Mouse (Mus musculus) cerebellum, adult 9-10 months (tissue): ENCODE data around the gene Inava.

Experiments
- DNase-seq: peaks from one replicate; pipeline ENCODE4 v3.0.0; 2022

Inava gene

DNA sequence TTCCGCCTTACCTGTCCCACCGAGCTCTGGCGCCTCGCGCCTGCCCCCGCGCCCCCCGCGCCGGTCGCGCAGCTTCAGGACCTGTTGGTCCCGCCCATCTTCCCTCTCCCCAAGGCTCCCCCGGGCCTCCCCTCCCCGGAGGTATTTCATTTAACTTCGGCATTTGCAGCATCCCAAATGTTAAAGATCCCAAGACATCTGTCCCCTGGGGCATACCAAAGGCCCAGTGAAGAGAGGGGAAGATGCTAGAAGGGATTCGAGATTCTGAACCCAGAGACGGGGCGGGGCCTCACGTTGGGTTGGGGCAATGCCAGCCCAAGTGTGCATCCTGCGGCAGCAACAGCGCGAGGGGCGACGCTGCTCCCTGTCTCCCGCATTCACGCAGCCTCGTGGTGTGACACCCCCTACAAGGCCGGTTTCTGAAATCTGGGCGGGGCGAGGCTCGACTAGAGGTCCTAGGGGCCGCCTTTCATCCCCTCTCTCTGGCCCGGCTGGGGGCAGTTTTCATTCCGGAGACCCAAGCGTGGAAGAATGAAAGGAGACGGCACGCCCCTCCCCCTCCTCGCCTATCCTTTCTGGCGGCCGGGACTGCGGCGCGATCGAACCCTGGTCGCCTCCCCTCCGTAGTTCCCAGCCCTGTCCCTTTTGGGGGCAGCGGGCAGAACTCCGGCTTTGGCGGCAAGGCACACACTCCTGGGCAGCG is at the start of gene Inava:
Gene Inava, minus strand, starts transcription at position 373 of the 703 bp plus-strand sequence.
- peak; percentile 25 for DNase-seq

DNA sequence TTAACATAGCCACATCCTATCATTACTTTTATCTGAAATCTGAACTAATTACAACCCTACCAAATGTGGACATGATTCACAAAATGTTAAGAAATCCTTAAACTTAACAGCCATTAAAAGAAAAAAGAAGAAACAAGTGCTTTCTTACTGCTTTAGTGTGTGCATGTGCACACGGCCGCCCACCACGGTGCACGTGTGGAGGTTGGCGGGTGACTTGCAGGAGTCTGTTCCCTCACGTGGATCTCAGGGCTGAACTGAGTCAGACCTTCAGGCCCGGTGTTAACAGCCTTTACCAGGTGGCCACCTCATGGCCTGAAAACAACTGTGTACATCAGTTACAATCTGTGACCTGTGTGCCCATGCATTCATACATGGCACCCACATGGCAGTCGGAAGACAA is 43.3 kb upstream of the Inava start:
- no peak for DNase-seq

DNA sequence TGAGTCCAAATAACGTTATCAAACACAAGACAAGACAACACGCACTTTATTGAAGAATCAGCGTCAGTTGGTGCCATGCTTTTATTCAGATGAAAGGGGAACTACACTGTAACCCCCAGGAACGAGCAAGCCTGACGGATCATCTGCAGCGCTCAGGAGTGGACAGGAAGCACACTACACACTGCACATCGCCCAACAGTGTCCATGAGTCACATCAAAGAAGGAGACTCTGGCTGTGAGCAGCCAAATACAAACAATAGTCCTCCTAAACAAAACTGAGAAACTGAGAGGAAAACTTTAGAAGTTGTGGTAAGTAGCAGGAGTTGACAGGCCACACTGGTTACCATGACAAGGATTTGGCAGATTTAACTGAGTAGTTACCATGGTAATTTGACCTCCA is 34.2 kb upstream of the Inava start:
- DNase-seq: no peak

DNA sequence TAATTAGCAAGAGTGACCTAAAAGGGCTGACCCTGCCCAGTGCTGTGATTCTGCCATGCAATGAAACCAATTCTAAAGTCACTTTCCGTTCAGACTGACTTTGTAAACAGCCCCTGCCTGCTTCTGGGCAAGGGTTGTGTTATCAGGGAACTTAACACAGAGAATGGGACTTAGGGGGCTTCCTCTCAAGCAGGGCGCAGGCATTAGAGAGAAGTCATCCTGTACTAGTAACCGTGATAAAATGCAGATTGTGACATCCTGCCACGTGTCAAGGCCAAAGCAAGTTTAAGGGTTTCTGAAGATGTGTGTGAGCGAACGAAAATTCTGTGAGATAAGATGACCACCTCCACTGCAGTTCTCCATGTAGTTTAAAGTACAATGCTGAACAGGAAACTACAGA is 32.1 kb upstream of the Inava start:
- no peak for DNase-seq

DNA sequence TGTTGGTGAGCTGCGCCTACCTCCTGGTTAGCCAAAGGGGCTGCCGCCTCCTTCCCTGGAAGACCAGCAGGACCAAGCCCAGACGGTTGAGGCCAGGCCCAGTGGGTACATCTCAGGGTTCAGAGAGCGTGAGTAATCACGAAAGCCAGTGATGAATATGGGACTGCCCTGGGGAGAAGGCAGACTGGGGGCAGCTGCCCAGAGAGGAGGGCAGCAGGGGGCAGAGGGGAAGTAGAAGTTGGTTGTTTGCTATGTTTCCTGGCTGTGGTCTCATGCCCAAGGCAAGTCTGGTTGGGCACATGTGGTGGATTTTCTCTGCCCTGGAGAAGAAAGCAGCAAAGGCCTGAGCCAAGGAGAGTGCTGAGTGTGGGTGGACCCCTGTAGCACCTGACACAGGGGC is 29.3 kb upstream of the Inava start:
- no peak for DNase-seq

DNA sequence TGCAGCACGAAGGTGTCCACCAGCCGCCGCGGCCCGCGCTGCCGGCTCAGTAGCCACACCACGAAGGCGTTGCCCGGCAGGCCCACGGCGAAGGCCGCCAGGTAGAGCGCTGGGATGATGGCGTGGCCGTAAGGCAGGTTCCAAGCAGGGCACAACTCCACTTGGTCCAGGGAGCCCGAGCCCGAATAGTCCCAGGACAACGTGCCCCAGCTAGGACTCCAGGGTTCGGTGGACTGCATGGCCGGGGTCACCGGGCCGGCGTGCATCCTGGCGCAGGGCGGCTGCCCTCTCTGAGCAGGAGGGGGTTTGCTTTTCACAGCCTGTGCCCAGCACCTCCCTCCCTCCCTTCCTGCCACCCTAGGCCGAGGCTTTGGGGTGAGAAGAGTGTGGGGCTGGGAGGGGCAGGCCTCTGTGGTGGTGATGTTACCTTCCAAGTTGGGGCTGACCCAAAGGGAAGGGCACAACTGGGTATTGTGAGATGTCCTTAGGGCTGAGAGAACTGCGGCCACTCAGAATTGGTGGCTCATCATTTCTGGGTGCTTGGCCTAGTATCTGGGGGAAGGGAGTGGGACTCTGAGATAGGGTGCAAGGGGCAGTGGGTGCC is 26.7 kb upstream of the Inava start, which contains the start of gene Gpr25:
Gene Gpr25, minus strand, starts transcription at position 239 of the 604 bp plus-strand sequence.
- DNase-seq: peak; percentile 55

DNA sequence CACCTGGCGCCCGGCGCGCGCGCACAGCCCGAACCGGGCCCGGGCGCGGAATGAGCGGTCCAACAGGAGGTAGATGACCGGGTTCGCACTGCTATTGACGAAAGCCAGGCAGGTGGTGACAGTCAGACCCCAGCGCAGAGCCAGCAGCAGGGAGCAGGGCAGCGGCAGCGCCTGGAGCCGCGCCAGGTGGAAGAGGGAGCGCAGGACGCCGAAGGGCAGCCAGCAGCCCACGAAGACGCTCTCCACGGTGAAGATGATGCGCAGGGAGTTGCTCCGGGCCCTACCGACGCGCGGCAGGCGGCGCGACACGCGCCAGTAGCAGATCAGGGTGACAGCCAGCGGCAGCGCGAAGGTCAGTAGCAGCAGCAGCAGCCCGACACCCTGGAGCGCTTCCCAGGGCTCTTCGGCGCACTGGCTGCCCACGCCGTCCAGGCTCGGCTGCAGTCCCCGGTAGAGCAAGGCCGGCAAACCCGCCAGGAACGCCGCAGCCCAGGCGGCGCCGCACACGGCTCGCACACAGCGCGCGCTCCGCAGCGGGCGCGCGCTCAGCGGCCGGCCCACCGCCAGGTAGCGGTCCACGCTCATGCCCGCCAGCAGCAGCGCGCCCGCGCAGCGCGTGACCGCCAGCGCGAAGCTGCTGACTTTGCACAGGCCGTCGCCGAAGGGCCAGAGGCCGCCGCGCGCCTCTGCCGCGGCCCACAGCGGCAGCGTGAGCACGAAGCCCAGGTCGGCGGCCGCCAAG is 26.0 kb upstream of the Inava start:
- peak; percentile 88 for DNase-seq

DNA sequence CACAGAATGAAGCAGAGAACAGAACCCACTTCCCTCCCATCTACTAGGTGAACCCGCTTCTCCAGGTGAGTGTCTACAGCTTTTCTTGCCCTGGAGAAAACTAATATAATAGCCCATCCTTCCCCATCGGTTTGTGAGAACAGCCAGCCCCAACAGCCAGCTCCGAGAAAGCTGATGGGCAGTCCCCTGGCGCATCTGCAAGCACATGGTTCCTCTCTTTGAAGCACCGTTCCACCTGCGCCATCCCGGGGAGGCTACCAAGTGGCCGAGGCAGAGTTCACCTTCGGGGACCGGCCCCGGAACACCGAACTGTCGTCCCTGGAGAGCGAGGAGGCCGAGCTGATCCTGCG is 25.5 kb upstream of the Inava start:
- no peak for DNase-seq

DNA sequence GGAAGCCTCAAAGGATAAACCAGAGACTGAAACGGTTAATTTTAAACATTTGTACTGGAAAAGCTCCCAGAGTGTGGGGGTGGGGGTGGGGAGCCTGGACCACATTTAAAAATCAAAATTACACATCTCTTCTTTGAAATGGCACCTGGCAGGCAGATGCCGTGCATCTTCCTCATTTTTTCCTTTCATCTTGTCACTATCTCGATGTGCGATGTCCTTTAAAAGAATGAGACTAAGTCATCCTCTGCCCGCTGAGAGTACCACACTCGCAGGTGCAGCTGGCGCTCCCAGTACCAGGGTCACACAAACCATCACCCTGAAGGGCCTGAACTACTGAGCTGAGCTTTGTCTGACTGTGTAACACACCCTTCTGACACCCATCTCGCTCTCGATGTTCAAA is 24.4 kb upstream of the Inava start:
- no peak for DNase-seq

DNA sequence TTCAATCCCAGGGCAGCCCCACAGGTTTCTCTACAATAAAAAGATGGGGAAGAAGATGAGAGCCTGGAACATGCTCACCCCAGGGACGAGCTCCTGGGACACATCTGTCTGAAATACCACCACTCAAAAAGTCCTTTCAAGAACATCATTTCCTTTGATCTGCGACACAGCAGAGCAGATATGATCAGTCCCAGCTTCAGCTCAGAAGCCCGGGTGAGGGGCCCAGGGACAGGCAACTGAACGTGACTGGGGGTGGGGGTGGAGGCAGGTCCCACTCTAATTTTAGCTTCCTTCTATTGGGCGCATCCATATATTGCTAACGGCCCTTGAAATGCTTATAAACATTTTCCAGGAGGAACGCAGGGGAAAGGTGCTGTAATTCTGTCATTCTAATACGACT is 21.6 kb upstream of the Inava start:
- DNase-seq: no peak

DNA sequence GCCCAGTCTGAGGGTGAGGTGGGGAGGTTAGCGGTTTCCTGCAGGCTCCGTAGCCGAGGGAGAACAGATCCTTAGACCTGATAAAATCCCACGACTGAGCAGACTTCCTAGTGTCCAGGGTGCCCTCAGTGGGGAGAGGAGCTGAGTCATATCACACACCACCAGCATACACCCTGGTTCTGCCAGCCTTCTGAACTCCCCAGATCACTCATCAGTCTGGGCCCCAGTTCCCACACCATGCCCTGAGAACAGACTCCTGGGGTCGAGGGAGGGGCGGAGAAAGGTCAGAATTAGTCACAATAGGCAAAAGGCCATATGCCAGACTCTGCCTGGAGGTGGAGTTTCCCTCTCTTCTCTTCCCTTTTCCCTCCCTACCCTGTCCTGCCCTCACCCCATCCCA is 21.1 kb upstream of the Inava start:
- no peak for DNase-seq

DNA sequence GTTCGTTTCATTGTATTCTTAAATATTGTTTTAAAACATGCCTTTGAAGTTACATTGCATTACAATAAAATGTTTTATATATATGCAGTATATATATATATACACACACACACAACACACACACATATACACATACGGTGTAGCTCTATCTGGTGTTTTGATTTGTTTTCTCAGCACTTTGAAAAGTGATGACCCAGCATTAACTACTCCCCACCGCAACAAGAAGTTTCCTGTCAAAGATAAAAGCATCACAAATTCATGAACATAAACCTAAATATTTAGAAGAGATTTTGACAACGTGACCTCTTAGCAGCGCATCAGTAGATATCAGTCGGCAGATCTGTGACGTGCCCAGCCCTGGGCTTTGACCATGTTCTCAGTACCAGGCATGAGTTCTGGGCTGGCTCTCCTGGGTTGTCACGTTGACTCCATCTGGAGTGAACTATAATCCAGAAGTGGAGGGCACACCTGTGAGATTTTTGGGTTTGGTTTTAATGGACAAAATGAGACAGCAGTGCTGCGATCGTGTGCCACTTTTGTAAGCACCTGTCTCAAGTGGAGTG is 20.5 kb upstream of the Inava start:
- no peak for DNase-seq

DNA sequence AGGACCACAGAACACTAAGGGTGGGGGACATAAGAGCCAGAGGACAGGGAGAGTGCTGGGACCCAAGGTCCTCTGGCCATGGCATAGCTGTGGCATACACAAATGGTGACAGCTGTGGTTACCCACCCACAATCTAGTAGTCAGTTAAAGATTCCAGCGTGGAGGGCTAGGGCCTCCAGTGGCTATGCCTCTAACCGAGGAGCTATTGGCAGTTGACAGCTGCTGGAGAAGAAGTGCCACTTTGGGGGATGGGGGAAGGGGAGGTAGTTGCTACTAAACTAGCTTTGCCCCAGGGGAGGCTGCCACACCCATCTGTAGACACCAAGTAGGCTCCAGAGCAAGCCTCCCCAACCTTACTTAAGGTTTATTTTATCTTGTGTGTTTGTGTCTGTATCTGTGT is 19.4 kb upstream of the Inava start:
- no peak for DNase-seq

DNA sequence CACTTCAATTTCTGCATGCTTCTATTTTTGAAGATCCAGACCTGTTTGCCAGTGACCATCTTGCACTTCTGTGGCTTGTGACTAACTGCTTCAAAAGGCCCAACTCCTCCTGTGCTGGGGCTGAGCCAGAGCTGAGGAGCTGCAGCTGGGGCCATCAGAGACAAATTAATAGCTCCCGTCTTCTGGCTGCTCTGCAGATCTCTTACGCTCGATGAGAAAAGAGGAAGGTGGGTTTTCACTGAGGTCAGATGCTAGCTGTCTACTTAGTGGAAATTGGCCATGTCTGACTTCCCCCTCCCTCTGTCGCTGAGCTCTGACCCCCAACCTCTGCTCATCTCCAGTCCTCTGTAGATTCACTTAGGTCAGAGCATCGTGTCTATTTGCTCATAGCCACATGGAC is 15.6 kb upstream of the Inava start:
- no peak for DNase-seq

DNA sequence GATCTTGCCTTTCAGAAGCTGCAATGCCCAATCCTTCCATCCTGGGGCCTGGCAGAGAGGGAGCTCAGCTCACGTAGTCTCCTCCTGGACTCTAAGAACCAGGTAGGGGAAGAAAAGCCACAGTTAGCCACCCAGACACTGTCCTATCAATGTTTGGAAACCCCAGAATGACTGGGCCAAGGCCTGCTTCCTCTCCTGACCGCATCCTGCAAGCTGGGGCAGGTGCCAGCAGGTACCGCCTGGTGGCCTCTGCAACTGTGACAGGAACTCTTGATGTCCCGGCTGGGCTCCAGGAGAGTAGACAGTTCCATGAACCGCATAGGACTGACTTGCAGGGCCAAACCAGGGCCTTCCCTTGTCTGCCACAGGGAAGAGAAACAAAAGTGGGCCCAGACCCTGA is 13.3 kb upstream of the Inava start:
- no peak for DNase-seq

DNA sequence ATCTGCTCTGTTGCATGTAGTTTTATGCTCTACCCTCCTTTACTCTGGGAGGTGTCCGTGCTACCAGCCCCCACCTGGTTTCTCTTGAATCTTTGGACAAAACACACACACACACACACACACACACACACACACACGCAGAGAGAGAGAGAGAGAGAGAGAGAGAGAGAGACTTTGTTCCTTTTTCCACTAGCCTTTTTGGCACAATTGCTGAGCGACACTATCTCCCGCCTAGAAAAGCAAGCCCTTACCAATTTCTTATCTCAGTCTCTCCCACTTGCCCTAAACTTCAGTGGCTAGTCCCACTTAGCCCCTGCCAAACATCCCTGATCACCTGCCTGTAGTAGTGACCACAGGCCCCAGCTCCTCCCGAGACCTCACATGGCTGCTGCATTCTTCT is 10.4 kb upstream of the Inava start:
- no peak for DNase-seq

DNA sequence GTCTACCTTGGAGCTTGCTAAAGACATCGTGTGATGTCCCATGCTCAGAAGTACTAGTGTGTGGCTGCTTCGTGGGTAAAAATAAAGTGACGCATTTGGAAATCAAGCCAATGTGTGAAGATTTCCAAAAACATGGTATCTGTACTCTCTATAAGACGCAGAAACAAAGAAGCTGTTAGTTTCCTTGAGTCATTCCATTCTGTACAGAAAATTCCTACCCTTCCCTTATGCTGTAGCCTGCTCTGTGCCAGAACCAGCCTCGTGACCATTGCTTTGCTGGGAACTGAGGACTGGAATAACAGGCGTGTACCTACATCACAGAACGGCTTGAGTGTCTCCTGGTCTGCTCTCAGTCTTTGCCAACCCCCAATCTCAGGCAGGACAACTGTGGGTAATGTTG is 7.7 kb upstream of the Inava start:
- no peak for DNase-seq

DNA sequence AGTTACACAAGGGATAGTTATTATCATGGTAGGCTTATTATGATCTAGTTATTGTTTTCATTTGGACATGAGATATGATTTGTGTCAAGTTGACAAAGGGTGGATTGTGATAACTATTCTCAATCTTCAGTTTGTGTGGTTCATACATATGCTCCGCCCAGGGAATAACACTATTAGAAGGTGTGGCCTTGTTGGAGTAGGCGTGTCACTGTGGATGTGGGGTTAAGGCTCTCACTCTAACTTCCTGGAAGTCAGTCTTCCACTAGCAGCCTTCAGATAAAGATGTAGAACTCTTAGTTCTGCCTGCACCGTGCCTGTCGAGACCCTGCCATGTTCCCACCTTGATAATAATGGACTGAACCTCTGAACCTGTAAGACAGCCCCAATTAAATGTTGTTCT is 4.4 kb upstream of the Inava start:
- DNase-seq: no peak

DNA sequence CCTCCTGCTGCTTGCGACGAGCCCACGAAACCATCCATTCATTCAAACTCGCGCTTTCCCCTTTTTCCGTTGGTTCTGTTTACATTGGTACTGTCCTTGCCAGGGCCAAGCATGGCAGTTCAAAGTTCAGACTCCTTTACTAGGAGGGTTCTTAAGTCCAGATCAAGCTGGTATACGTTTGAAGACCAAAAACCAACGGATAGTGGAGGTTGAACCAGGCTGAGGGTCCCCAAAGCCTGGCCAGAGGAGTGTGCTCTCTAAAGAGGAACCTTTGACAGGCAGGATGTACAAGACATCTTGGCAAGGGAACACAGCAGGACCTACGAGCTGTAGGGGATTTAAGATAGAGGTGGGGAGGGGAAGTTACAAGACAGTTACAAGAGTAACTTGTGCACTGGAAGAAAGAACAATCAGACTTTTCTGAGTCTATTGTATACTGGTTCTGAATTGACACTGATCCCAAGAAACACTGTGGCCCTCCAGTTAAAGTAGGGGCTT is 580 bp upstream of the Inava start:
- no peak for DNase-seq

DNA sequence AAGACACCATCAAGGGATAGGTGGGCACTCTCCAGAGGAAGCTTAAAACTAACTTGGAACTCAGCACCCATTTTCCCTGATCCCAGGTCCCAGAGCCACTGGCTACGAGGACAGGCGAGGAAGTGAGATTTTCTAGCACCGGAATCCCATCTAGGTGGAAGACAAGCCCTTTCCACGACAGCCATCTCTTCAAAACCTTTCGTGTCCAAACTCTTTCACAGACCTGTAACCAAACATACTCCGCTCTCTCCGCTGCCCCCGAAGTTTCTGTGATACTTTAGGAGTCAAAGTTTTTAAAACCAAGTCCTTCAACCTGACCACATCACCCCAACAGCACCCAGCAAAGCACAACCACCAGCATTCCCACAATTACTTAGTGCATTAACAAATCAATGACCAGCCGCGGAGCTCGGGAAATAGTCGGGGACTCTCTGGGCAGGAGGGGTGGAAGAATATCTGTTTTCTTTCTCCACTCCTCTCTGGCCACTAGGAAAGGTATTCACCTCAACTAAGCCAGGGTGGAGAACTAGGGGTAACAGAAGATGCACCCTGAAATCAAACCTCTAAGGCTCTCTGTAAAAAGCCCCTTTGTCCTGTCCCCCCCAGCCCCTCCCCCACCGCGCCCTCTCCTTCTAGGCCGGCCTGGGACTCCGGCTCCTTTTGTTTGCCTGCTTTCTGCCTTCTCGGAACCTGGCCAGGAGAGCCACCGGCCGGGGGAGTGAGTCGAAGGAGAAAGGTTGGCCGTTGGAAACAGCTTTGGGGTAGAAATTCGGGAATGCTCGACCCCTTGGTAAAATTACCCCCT is 876 bp downstream of the Inava start:
- DNase-seq: no peak

DNA sequence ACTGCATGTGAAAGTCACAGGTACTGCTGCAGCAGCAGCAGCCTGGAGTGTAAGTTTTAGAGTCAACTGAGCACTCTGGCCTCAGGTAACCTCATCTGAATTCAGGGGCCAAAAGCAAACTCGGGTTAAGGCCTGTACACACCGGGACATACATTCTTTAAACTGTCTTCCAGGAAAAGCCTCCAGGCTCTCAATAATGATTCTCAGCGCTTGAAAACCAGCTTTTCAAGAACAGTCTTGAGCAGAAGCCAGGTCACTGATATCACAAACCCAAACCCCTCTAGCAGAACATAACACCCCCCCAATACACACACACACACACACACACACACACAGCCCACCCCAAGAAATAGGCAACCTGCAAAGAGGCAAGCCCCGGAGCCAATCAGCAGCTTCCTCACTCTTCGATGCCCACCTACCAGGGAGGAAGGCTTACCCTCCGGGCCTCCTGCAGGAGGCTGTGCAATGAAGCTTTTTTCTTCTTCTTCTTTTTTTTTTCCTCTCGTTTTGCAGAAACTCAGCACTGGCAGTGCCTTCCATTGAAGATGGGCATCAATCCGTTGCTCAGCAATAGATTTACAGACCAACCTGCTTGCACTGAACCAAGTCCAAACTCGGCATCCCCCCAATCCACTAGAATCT is 1.7 kb downstream of the Inava start:
- DNase-seq: no peak

DNA sequence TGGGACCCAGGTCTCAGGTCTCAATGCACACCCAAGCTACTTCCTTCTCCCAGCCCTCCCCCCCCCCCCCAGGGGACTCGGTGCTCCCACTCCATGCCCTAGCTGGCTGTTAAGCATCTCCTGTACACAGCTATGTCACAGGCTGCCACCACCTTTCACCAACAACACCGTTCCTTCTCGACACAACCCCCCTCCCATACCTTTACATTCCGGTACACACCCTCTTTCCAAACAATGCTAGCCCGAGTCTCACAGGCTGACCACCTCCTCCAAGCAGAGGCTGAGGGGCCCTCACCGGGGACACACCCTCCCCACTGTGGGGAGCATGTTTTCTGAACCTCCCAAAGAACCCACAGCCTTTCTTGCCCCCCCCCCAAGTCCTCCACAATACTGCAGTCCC is 2.5 kb downstream of the Inava start:
- DNase-seq: no peak

DNA sequence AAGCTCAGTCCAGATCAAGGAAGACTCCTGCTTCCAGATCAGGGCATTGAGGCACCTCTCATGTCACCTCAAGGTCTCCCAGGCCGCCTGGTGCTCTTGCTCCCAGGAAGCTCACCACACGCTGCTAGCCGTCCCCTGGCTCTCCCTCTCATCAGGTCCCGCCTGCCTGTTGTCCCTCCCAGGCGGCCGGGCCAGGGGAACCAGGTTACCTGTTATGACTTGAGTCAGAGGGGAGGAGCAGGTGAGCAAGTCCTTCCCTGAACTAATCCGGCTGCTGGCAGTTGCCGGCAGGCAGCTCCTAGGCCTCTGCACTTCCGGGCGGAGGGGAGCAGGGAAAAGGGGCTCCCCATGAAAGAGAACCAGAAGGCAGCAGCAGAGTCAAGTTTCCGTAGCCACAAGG is 3.9 kb downstream of the Inava start:
- DNase-seq: no peak
